Mouse (Mus musculus): ENCODE data around the gene Ppp1r9a. TPM values are rescaled to one million over a fixed set of nuclear protein-coding genes. Genes with fewer than 3 reads are reported as not detected.

Gene Ppp1r9a
- total RNA-seq, 2 experiments from 2014 or later, result 162 to 164 TPM

DNA sequence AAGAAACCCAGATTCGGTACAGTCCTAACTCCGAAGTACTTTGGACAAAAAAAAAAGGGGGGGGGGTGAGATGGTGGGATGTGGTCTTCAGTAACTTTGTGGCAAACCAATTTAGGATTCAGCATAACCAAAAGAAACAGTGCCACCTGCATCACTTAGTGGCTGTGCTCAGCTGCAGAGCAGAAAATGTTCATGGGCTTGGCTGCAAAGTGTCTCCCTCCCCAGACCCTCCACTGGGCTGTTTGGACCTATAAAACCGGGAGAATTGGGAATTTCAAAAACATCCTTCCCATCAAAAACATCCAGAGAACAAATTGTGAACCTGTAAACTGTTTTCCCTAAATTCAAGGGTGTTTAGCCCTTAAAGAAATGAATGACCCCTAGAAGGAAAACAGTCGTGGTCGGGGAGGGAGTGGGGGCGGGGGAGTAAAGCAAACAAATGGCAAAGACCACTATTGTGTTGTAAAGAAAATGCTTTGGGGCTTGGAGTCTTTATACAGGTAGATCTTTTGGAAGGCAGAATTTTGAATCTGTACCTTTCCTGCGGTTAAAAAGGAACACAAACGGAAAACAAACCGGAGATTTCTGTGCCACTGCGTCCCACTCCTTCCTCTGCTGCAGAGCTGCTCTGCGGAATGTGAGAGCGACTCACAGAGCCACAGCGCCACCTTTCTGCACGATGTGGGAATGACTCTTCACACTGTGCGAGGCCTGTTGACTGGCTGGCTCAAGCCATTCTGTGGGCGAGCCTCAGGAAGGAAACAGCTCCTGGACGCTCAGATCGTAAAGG, 207.4 kb downstream of the Ppp1r9a start:
- DNase-seq, result peak; percentile 86 to 89

DNA sequence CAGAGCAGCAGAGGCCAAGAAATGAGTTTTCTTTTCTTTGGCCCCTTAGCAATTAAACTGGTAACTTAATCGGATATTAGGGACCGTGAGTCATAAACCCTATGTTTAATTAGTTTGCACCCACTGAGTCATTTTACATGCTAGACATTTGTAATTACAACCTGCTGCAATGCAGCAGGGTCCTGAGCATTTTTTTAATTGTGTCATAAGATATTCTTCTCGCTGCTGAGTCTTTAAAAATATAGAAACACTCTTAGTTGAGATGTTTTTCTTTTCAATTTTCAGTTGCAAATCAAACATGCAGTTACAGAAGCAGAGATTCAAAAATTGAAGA, 208.0 kb downstream of the Ppp1r9a start:
- DNase-seq, result no peak

DNA sequence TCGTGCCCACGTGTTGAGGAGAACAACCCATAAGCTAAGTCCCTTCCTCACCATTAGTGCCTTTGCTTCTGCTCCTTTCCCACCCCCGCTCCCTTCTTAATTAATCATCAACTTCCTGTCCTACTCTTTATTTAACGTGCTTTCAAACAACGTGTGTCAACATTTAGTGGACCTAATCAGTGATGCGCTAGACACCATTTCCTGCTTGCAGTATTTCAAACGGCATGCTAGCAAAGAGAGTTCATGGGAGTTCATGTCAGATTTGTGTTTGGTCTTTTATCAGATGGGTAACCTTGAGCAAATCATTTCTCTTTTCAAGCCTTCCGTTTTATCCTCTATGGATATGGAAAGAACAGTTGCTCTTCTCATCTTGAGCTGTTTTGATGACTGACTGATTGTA, 210.4 kb downstream of the Ppp1r9a start:
- no peak for DNase-seq

DNA sequence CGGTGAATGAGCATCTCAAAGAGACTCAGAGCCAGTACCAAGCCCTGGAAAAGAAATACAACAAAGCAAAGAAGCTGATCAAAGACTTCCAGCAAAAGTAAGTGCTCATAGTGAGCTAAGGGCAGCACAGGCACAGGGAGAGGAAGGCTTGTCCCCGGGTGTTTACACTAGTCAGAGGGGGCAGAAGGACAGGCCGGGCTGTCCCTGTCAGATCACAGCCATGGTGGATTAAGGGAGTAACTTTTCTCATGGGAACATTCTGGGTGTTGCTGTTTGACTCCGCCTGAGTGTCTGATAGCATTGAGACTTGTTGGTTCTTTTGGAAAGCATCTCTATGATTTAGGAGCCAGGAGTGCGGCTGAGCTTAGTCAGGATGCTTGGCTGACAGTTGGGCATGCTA, 211.0 kb downstream of the Ppp1r9a start:
- DNase-seq, result no peak

DNA sequence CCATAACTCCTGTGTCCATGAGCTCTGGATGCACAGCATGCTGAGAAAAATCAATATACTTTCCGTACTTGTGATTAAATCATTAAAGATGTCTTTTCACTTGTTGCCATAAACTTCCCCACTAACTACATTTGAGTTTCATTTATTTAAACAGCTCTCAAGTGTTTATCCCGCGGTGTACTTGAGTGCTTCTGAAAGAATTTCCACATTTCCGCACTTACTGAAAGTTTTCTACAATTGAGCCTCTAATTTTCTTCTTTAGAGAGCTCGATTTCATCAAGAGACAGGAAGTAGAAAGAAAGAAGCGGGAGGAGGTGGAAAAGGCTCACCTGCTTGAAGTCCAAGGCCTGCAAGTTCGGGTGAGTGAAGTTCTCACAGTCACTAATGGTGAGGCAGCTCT, 212.1 kb downstream of the Ppp1r9a start:
- no peak for DNase-seq

DNA sequence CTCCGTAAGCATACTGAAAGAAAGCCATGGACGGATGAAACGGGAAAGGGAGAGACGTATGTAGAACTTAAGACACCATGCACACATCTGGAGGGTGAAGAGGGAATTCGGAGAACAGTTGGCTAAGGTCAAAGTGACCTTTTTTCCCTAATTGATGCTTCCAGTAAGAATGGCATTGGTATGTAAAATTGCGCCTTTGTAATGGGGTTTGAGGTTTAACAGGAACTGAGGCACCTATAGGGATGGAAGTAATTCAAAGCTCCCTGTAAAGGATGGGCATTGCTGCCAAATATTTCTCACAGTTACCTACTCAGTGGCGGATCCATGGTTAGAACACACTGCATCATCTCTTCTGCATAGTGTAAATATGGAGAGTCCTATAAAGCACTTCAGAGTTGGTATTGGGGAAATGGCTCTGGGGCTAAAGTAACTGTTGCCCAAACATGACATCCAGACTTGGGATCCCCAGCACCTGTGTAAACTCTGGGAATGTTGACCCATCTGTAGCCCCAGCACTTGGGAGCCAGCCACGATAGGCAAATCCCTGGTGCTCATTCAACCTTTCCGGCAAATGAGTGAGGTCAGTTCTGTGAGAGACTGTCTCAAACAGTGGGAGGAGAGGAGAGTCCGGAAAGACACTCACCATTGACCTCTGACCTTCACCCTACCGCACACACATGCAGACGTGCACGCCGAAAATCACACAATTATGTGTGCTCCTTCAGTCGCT, 216.6 kb downstream of the Ppp1r9a start:
- no peak for DNase-seq

DNA sequence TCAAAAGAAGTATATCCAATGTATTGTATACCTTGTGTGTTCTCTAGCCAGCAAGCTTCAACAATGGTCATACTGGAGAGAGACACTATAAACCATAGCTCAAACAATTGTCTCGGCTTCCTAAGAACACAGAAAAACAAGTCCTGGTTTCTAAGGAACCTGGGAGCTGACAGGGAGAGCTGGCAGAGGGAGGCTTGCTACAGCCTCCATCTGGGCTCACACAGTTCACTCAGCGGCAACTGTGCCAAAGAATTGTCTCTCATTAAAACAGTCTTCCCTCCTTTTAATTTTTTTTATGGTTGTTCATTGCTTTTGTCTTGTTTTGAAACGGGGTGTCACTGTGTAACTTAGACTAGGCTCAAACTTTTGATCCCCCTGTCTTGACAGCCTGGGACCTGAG, 217.5 kb downstream of the Ppp1r9a start:
- no peak for DNase-seq

DNA sequence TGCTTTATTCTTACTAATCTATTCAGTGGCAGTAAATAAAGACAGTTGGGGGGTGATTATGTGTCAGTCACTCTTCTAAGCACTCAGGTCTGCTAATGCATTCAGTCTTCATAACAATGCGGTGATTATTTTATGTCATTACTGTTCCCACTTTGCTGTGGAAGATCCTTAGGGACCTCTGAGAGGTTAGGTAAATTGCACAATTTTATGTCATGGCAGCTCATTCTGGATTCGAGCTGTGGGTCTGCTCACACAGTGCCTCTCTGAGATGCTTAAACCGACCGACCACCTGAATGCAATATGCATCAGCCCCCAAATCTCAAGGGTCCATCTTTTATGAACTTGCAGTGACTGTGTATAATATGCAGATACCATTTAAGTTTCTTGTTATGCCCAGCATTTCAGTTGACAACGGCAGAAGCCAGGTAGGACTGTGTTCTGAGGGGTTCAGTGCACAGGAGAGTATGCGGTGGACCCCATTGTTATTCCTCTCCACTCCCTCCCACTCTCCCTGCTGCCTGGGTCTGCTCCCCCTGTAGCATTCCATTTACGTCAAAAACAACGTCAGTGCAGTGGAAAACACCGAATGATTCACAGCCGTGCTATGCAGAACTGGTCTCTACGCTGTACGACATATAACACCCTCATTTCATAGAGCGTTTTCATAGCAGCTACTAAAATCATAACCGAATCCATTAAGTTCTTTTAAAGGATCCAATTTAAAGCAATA, 226.8 kb downstream of the Ppp1r9a start:
- DNase-seq, result no peak

DNA sequence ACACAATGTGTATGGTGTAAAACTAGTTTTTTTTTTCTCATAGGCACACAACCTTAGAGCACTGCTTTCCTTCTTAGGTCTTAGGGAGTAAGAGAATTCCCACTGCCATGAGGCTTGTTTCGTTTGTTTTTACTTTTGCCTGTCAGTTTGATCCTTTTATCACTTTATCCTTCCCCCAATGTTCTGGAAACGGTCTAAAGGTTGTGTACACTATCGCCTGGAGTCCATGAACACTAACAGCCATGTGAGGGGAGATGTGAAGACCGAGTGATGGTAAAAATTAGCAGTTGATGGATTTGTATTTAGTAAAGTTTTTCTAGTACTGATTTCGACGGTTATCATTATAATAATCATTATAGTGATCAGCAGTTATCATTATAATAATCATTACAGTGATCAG, 232.3 kb downstream of the Ppp1r9a start:
- DNase-seq, result no peak

DNA sequence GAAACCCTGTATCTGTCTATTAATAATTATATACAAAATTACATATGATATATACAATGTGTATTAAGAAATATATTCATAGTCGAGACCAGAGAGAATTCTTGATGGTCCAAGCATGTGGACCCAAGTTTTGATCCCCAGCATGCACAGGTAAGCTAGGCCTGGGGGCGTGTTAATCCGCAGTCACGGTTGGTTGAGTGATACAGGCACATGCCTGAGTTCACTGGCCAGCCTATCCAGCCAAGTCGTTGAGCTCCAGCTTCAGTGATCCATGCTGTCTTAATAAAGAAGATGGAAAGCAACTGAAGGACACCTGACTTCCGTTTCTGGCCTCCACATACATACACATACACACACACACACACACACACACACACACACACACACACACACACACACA, 233.3 kb downstream of the Ppp1r9a start:
- no peak for DNase-seq

DNA sequence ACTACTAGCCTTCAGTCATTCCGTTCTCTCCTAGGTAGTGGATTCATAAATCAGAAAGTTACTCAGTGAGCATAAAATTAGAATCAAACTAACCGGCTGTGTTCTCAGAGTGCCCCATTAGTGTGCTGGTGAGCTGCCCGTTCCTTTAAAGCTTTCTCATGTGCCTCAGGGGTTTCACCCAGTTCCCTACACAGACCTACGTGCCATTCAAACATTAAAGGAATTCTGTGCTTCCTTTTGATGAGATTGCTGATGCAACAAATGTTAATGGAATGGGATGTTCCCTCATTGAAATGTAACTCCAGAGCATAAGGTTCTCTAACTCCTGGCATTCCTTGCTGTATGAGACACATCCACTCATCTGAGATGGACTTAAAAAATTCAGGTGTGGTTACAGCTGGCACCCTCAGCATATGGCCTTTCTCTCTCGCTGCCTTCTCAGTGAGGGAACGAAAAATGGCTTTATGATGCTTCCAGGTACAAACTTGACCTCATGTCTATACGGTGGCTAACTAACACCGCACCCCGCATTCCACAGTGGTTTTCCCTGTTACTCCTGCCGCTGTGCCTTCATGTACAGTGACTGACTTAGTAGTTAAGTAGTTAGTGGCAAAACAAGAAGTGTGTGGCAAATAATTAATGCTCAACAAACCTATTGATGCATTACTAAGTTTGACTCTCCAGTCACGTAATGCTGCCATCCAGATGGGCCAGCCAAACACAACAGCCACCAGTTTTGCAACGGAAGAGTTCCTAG, 236.3 kb downstream of the Ppp1r9a start:
- DNase-seq, result no peak

DNA sequence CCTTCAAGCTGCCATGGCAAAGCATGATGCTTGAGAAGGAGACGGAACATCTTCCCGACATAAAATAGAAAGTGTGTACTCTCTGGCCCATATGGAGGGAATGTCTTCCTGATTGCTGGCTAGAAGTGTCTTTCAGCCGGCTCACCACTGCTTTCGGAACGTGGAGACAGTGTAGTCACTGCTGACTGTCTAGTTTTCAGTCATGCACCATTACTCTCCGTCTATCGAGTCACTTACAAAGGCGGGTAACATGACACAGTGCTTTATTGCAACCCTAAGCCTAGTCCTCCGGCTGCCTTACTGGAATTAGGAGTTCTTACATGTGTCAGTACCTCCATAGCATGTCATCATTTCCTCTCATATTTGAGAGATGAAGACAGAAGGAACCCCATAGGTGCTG, 236.9 kb downstream of the Ppp1r9a start:
- no peak for DNase-seq

DNA sequence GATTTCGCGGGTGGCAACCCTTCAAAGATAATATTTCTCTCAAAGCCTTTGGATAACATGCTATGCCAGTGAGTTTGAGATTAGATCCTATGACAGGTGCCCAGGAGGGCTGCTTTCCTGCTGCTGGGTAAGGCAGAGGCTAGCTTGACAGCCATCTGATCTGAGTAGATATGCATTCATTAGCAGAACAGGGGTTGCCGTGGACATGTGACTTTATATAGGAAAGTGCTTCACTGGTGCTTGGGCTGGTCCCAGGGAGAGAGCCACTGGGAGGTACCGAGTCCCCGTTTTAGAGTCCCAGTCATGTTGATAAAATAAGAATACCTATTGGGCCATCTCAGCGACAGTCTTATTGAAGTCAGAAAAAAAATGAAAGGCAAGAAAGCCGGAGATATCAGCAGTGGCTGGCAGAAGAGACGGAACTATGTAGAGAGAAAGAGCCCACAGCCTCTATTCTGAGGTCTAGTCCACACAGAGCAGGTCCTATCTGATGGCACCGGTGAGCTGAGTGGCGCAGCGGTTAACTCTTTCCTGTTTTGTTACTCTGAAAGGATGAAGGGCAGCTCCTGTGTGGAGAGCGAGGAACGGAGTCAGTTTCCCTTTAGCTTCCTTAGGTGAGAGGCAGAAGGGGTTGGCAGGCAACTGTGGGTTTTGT, 244.9 kb downstream of the Ppp1r9a start:
- DNase-seq, result no peak

DNA sequence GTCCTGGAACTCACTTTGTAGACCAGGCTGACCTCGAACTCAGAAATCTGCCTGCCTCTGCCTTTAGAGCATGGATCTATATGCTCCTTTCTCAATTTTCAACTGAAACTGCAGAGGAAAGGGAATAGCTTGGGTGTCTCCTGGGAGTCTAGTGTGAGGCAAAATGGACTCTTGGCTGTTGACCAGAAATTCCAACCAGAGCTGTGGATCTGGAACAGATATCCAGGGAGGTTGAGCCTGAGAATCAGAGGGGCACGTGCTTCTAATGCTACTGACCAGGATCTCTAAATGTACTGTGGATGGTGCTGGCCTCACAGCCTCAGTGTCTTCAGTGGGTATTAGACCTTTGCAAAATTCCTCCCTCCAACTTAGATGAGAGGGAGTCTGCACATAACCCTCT, 247.2 kb downstream of the Ppp1r9a start:
- no peak for DNase-seq

DNA sequence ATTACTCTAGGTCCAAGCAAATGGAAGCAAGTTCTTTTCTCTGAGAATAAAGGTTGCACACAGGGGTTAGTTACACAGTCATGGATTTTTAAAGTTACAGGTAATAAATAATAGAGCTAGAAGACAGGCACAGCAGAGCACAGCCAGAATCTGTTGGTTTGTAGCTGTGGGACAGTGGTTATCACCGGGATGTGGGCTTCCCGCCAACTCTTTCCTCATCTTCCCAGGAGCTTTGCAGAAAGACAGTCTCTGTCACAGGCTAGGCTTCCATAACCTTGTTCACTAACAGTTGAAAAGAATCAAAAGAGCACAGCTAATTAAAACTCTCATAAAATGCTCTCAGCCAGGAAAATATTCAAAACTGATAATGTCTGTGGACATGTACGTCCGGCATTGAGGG, 248.5 kb downstream of the Ppp1r9a start:
- DNase-seq, result no peak

DNA sequence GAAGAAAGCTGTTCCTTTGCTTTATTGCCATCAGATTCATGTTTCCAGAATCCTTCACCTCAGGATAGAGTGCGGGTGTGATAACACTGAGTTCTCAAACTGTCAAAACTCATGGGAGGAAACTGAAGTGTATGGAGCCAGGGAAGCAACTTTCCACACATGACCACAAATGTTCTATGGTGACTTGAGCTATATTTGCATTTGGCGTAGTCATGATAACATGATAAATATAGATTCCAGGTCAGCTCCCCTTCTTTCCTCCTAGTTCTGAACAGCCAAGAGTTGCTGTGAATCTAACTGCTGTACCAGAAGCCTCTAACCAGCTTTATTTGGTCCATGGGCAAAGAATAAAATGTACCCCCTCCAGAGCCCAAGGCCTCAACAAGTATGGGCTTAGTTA, 249.5 kb downstream of the Ppp1r9a start:
- DNase-seq, result no peak

DNA sequence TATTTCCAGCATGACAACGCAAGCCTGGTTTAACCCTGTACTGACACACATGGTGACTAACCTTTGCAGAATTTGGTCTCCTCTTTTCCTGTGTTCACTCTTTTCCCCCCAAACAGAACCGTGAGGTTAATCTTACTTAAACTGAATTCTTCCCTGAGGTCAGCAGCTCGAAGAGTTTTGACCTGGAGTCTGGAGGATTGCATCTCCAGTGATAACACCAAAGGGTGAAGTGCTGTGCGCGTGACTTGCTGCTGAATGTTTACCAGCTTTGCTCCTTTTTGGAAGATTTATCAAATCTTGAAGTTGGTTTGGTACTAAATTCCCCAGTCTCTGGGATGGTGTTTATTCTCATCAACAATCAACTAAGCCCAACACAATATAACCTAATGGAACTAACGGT, 252.1 kb downstream of the Ppp1r9a start:
- no peak for DNase-seq

DNA sequence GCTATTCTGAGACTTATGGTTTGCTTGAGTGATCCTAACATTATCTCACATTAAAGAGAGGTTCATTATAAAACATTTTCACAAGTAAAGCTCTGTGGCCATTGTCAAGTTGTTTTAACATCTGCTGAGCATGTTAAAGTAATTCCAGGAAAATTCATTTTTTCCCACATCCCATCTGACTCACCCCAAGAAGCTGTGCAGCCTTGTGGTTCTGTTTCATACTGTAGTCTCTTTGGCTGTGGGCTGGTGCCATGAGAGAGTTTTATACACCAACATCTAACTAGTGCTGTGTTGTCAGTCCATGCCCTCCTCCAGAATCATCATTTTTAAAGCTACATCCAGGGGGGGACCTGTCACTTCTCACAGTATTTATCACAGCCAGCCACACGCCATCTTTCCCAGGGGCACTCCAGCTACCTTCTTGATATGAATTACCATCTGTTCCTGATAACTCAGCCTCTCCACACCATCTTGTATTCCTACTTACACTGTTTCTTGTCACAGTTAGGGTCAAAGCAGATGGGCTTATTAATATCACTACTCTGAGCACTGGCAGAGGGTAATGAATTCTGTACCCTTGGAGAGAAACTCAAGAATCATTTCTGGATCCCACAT, 252.7 kb downstream of the Ppp1r9a start:
- no peak for DNase-seq

DNA sequence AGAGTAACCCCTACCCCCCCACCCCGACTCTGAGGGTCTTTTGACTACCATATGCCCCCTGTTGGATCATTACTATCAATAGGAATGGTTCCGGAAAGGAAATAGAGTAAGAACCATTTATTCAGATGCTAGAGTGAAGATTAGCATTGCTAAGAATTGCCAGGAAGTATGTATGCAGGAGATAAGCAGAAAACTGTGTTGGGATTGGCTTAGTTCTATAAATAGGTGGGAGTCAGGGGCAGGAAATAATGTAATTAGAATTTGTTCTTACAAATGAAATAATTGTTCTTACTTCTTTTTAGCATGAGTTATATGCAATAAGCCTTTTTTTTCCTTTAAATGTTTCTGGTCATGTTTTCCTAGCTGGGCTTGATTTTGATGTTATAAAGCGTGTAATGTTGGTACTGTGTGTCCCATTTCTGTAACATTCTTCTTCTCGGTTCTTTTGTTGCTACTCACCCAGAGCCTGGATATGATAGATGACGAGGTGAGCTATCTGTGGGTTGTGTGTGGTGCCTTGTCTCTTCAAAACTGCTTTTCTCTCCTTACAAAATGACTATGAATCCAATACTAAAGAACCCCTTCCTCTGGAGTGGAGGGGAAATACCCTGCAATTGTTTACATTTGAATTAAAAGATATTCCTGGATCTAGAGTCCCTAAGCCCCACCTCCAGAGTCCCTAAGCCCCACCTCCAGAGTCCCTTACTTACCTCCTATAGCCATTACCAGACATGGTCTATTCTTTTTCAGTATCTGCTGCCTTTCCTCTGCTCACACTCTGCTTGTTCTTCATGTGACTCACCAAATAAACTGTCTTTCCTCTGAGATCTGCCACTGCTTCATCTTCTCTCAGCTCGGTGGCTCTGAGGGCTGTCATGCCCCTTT, 254.1 kb downstream of the Ppp1r9a start:
- DNase-seq, result no peak

DNA sequence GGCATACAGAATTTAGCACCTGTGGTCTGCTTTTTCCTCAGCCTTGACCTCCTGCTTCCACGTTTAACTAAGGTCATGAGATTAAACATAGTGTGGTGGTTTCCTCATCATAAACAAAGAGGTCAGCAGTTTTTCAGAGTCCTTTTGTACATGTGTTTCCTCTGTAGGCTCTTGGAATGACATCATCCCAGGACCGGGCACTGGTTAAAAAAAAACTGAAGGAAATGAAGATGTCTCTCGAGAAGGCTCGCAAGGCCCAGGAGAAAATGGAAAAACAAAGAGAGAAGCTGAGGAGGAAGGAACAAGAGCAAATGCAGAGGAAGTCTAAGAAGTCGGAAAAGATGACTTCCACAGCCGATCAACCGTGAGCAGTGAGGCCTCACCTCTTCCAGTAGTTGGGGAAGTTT, 256.7 kb downstream of the Ppp1r9a start:
- DNase-seq, result no peak

DNA sequence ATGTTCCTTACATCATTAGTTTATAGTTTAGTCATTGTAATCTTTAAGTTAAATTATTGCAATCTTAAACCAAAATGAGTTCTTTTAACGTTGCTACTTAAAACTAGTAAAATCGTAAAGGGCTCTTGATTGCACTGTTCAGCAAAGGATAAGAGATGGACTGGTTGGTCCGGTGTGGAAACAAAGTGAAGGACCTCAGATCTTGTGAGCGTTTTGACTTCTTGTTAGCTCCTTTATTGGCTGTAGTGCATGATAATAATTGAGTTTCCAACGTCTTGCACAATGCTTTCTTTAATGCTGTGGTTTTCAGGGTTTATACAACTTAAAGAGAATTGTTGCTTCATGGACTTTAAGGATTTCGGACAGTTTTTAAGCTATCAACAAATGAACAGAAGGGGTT, 259.3 kb downstream of the Ppp1r9a start:
- DNase-seq, result no peak

Measured in layer of hippocampus, postnatal 36 days (tissue).